Mouse (Mus musculus) intestine, embryonic 16.5 days (tissue): Measurements from ENCODE around the gene Abcb4. TPM values are rescaled to one million over a fixed set of nuclear protein-coding genes. Genes with fewer than 3 reads are reported as not detected.
"Not testable (repeated sequence)": the region's sequence is repeated elsewhere in the genome, so short reads cannot be mapped to it uniquely, and the experiment has no call there.

ENCODE experiments used
- ATAC-seq: fragments of 200-750 bp; cut with Nextera tagmentation; 2 replicates; pipeline ENCODE4 v1.8.0; 2017; ENCODE audit warnings: moderate TSS enrichment, moderate library complexity
- H3K27ac ChIP-seq: fragments of 300-500 bp; sonication (generic); 2 replicates; pipeline ENCODE4 v1.5.1; 2014; ENCODE audit warnings: mild to moderate bottlenecking, low read length
- H3K27me3 ChIP-seq: fragments of 300-500 bp; sonication (generic); replicated peaks from 2 replicates; pipeline ENCODE4 v1.6.1; 2014; ENCODE audit warnings: low read length, control low read depth, mixed read lengths; ENCODE audit not compliant: control insufficient read depth, insufficient read depth
- H3K36me3 ChIP-seq: fragments of 300-500 bp; sonication (generic); 2 replicates; pipeline ENCODE4 v1.6.1; 2014; ENCODE audit warnings: low read length, control low read depth; ENCODE audit not compliant: control insufficient read depth, insufficient read depth
- H3K4me1 ChIP-seq: fragments of 300-500 bp; sonication (generic); 2 replicates; pipeline ENCODE4 v1.6.1; 2014; ENCODE audit warnings: low read length, control low read depth, mixed read lengths; ENCODE audit not compliant: control insufficient read depth, insufficient read depth
- H3K4me2 ChIP-seq: fragments of 300-500 bp; sonication (generic); 2 replicates; pipeline ENCODE4 v1.6.1; 2014; ENCODE audit warnings: low read depth, low read length, control low read depth
- H3K4me3 ChIP-seq: fragments of 300-500 bp; sonication (generic); 2 replicates; pipeline ENCODE4 v1.5.1; 2014; ENCODE audit warnings: mild to moderate bottlenecking, low read length
- H3K9ac ChIP-seq: fragments of 300-500 bp; sonication (generic); 2 replicates; pipeline ENCODE4 v1.6.1; 2014; ENCODE audit warnings: low read depth, low read length
- H3K9me3 ChIP-seq: fragments of 300-500 bp; sonication (generic); 2 replicates; pipeline ENCODE4 v1.6.1; 2016; ENCODE audit warnings: low read length, control low read depth; ENCODE audit not compliant: control insufficient read depth
- WGBS: fragments of 180-500 bp; shearing (Covaris S2); extraction: QIAGEN DNeasy Blood & Tissue Kit; methylation state at CpG from one replicate; pipeline ENCODE4 v1.1.7; 2014; 5-methylcytosine and 5-hydroxymethylcytosine counted together
- polyA plus RNA-seq: library from polyadenylated mRNA; unstranded; fragments of >200 nt; fragmentation: Nextera tagmentation; extraction: Ambion mirVana; gene quantifications from 2 replicates; pipeline ENCODE4 v1.2.1, GENCODE M21; 2015

Abcb4 gene
- polyA plus RNA-seq, 1 experiment from 2014 or later: 0.88 TPM

GRCm38 (mm10) chr5:8902141-8902817 is 8.8 kb downstream of the Abcb4 start:
- H3K27ac ChIP-seq: no peak overlapping the region
- no peaks in the 10 kb centered on the region for H3K9me3 ChIP-seq
- no peaks in the 10 kb centered on the region for H3K4me1 ChIP-seq
- no peak for ATAC-seq
- H3K4me2 ChIP-seq: no peak overlapping the region
- WGBS: 75% methylated on average over 6 of the region's 6 CpGs
- H3K36me3 ChIP-seq: no peaks in the 10 kb centered on the region
- no peak overlapping the region for H3K4me3 ChIP-seq
- H3K9ac ChIP-seq: no peak overlapping the region
- H3K27me3 ChIP-seq: no peaks in the 10 kb centered on the region

GRCm38 (mm10) chr5:8904539-8904938 is 11.0 kb downstream of the Abcb4 start:
- H3K4me1 ChIP-seq: no peaks in the 10 kb centered on the region
- WGBS: 77% methylated on average over 6 of the region's 6 CpGs
- no peaks in the 10 kb centered on the region for H3K9me3 ChIP-seq
- H3K4me2 ChIP-seq: no peak overlapping the region
- ATAC-seq: no peak
- H3K27ac ChIP-seq: no peak overlapping the region
- no peaks in the 10 kb centered on the region for H3K36me3 ChIP-seq
- no peaks in the 10 kb centered on the region for H3K27me3 ChIP-seq
- H3K9ac ChIP-seq: no peak overlapping the region
- H3K4me3 ChIP-seq: no peak overlapping the region

- ATAC-seq: no peak
- WGBS: 82% methylated on average over 8 of the region's 8 CpGs
- no peak overlapping the region for H3K27ac ChIP-seq
- H3K4me2 ChIP-seq: no peak overlapping the region
- H3K27me3 ChIP-seq: no peaks in the 10 kb centered on the region
- no peaks in the 10 kb centered on the region for H3K4me1 ChIP-seq
- no peak overlapping the region for H3K9ac ChIP-seq
- H3K36me3 ChIP-seq: no peaks in the 10 kb centered on the region
- H3K9me3 ChIP-seq: no peaks in the 10 kb centered on the region
- H3K4me3 ChIP-seq: no peak overlapping the region
These were observed 18.2 kb downstream of the Abcb4 start for GRCm38 (mm10) chr5:8911567-8912198.

- no peak for ATAC-seq
- Histone ChIP-seq H3K27ac (no peak overlapping the region), H3K4me3 (no peak overlapping the region), H3K9ac (no peak overlapping the region), H3K4me2 (no peak overlapping the region), H3K4me1 (no peaks in the 10 kb centered on the region), H3K27me3 (no peaks in the 10 kb centered on the region), H3K9me3 (no peaks in the 10 kb centered on the region), H3K36me3 (no peaks in the 10 kb centered on the region)
- 79% methylated on average over 2 of the region's 2 CpGs for WGBS
These were observed 22.9 kb downstream of the Abcb4 start for GRCm38 (mm10) chr5:8916400-8916799.

- Histone ChIP-seq H3K36me3 (no peaks in the 10 kb centered on the region), H3K4me1 (no peaks in the 10 kb centered on the region), H3K27ac (no peak overlapping the region), H3K4me2 (no peak overlapping the region), H3K27me3 (no peaks in the 10 kb centered on the region), H3K9ac (no peak overlapping the region), H3K9me3 (no peaks in the 10 kb centered on the region), H3K4me3 (no peak overlapping the region)
- no peak for ATAC-seq
- 77% methylated on average over 6 of the region's 6 CpGs for WGBS
These were observed 23.6 kb downstream of the Abcb4 start for GRCm38 (mm10) chr5:8917069-8917468.

GRCm38 (mm10) chr5:8928440-8928839 is 34.9 kb downstream of the Abcb4 start:
- Histone ChIP-seq H3K4me1 (no peaks in the 10 kb centered on the region), H3K4me2 (no peak overlapping the region), H3K9ac (no peak overlapping the region), H3K36me3 (no peaks in the 10 kb centered on the region), H3K27me3 (no peaks in the 10 kb centered on the region), H3K27ac (no peak overlapping the region), H3K4me3 (no peak overlapping the region), H3K9me3 (no peaks in the 10 kb centered on the region)
- ATAC-seq: no peak
- 83% methylated on average over 9 of the region's 9 CpGs for WGBS

- Histone ChIP-seq H3K9me3 (no peaks in the 10 kb centered on the region), H3K4me2 (no peak overlapping the region), H3K27me3 (no peaks in the 10 kb centered on the region), H3K9ac (no peak overlapping the region), H3K27ac (no peak overlapping the region), H3K4me1 (no peaks in the 10 kb centered on the region), H3K36me3 (no peaks in the 10 kb centered on the region), H3K4me3 (no peak overlapping the region)
- 80% methylated on average over 7 of the region's 7 CpGs for WGBS
- ATAC-seq: no peak
These were observed 44.4 kb downstream of the Abcb4 start for GRCm38 (mm10) chr5:8937965-8938364.

- not testable (repeated sequence) for H3K9ac ChIP-seq, H3K4me3 ChIP-seq, H3K4me2 ChIP-seq, ATAC-seq, H3K27ac ChIP-seq, H3K36me3 ChIP-seq, H3K9me3 ChIP-seq, H3K27me3 ChIP-seq, H3K4me1 ChIP-seq
- no CpG with 5 or more reads among the region's 1 CpGs for WGBS
These were observed 47.7 kb downstream of the Abcb4 start for GRCm38 (mm10) chr5:8941266-8941665.

- Histone ChIP-seq H3K9me3 (no peaks in the 10 kb centered on the region), H3K4me1 (no peaks in the 10 kb centered on the region), H3K36me3 (no peaks in the 10 kb centered on the region), H3K9ac (no peak overlapping the region), H3K27ac (no peak overlapping the region), H3K27me3 (no peaks in the 10 kb centered on the region), H3K4me2 (no peak overlapping the region), H3K4me3 (no peak overlapping the region)
- WGBS: 78% methylated on average over 3 of the region's 3 CpGs
- ATAC-seq: no peak
These were observed 50.3 kb downstream of the Abcb4 start for GRCm38 (mm10) chr5:8943836-8944235.
